Mouse (Mus musculus) kidney, postnatal 0 days (tissue): ENCODE measurements around the gene Pik3r4. TPM values are rescaled to one million over a fixed set of nuclear protein-coding genes. Genes with fewer than 3 reads are reported as not detected.

Source experiments
- ATAC-seq: fragments of 200-750 bp; cut with Nextera tagmentation; replicated peaks from 2 replicates; pipeline ENCODE4 v1.8.0; 2017; ENCODE audit warnings: low read depth, moderate number of reproducible peaks, moderate TSS enrichment, moderate library complexity; ENCODE audit not compliant: low FRiP score
- DNase-seq: peaks from one replicate; pipeline ENCODE4 v3.0.0-alpha.2; 2016; ENCODE audit warnings: low spot score
- H3K27ac ChIP-seq: fragments of 300-500 bp; sonication (generic); 2 replicates; pipeline ENCODE4 v1.5.1; 2014; ENCODE audit warnings: mild to moderate bottlenecking
- H3K27me3 ChIP-seq: fragments of 300-500 bp; sonication (generic); 2 replicates; pipeline ENCODE4 v1.6.1; 2014; ENCODE audit warnings: low read length, mixed read lengths; ENCODE audit not compliant: insufficient read depth
- H3K36me3 ChIP-seq: fragments of 300-500 bp; sonication (generic); 2 replicates; pipeline ENCODE4 v1.6.1; 2014; ENCODE audit warnings: low read length, mixed read lengths; ENCODE audit not compliant: insufficient read depth
- H3K4me1 ChIP-seq: fragments of 300-500 bp; sonication (generic); replicated peaks from 2 replicates; pipeline ENCODE4 v1.6.1; 2014; ENCODE audit warnings: antibody characterized with exemption, low read length, mixed read lengths; ENCODE audit not compliant: insufficient read depth
- H3K4me2 ChIP-seq: fragments of 300-500 bp; sonication (generic); 2 replicates; pipeline ENCODE4 v1.6.1; 2014; ENCODE audit warnings: mild to moderate bottlenecking, low read length, moderate library complexity, mixed read lengths
- H3K4me3 ChIP-seq: fragments of 300-500 bp; sonication (generic); replicated peaks from 2 replicates; pipeline ENCODE4 v1.5.1; 2014; ENCODE audit warnings: low read depth, low read length
- H3K9ac ChIP-seq: fragments of 300-500 bp; sonication (generic); 2 replicates; pipeline ENCODE4 v1.6.1; 2014; ENCODE audit warnings: low read depth, low read length
- H3K9me3 ChIP-seq: fragments of 300-500 bp; sonication (generic); replicated peaks from 2 replicates; pipeline ENCODE4 v1.6.1; 2016; ENCODE audit warnings: low read length, inconsistent platforms, mixed read lengths
- CTCF ChIP-seq: IDR thresholded peaks from 2 replicates; pipeline ENCODE4 v1.5.1; 2016; ENCODE audit warnings: antibody characterized with exemption, low read depth, mild to moderate bottlenecking, moderate library complexity
- WGBS: fragments of 180-500 bp; shearing (Covaris S2); extraction: QIAGEN DNeasy Blood & Tissue Kit; methylation state at CpG from one replicate; pipeline ENCODE4 v1.1.7; 2014; 5-methylcytosine and 5-hydroxymethylcytosine counted together
- polyA plus RNA-seq: library from polyadenylated mRNA; unstranded; fragments of >200 nt; fragmentation: Nextera tagmentation; extraction: Ambion mirVana; gene quantifications from 2 replicates; pipeline ENCODE4 v1.2.1, GENCODE M21; 2015

The Pik3r4 gene
- polyA plus RNA-seq, 1 experiment from 2014 or later = 18.0 TPM

DNA sequence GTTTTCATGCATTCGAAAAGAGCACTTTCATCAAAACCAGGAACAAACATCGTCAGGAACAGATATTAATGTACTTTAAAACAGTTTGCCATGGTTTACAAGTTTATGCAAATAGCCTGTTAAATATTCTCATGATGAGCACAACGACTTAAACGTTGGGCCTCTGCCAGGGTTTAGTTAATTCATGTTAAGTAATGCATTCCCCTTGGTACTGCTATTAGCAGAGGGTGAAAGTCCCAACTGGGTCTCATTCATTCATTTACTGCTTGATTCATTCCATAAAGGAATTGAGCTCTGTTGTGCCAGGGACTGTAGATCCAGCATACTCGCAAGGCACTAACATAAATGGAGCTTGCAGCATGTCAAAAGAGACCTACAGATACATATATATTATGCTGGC, 92.4 kb downstream of the Pik3r4 start:
- no peak overlapping the region for H3K27ac ChIP-seq
- no peak overlapping the region for H3K4me3 ChIP-seq
- H3K9ac ChIP-seq = no peak overlapping the region
- no peak overlapping the region for H3K4me2 ChIP-seq
- H3K4me1 ChIP-seq = no peaks in the 10 kb centered on the region
- H3K36me3 ChIP-seq = no peaks in the 10 kb centered on the region
- H3K9me3 ChIP-seq = no peaks in the 10 kb centered on the region
- ATAC-seq = no peak
- no peaks in the 10 kb centered on the region for H3K27me3 ChIP-seq
- WGBS = 70% methylated on average over 5 of the region's 5 CpGs
- no peak for DNase-seq
- no peak for TF ChIP-seq CTCF

Other genes starting within 250 kb of the Pik3r4 start
- gene Aste1, start 247.6 kb upstream of the Pik3r4 start, polyA plus RNA-seq = 14.0 and 15.5 TPM in 2 replicates
- 0.78 and 0.95 TPM in 2 replicates for gene Nek11, start 247.5 kb upstream of the Pik3r4 start, polyA plus RNA-seq
- 56.0 and 56.3 TPM in 2 replicates for gene Atp2c1, start 115.7 kb upstream of the Pik3r4 start, polyA plus RNA-seq
- gene Col6a6, start 185.2 kb downstream of the Pik3r4 start, polyA plus RNA-seq = 0.19 and 0.21 TPM in 2 replicates